Mouse (Mus musculus) erythroblast, embryonic 14.5 days (primary cell): ENCODE data around the gene Srl. TPM values are rescaled to one million over a fixed set of nuclear protein-coding genes. Genes with fewer than 3 reads are reported as not detected.
"Not testable (repeated sequence)": the region's sequence is repeated elsewhere in the genome, so short reads cannot be mapped to it uniquely, and the experiment has no call there.

Experiments
- H3K27me3 ChIP-seq: 2 replicates; pipeline ENCODE4 v1.6.1; 2012; ENCODE audit warnings: inconsistent platforms; ENCODE audit not compliant: control insufficient read depth
- H3K36me3 ChIP-seq: 2 replicates; pipeline ENCODE4 v1.6.1; 2012; ENCODE audit warnings: mild to moderate bottlenecking, inconsistent platforms; ENCODE audit not compliant: control insufficient read depth
- H3K4me1 ChIP-seq: 2 replicates; pipeline ENCODE4 v1.6.1; 2012; ENCODE audit warnings: inconsistent platforms; ENCODE audit not compliant: control insufficient read depth
- H3K4me3 ChIP-seq: replicated peaks from 2 replicates; pipeline ENCODE3; 2012; ENCODE audit warnings: moderate library complexity, mild to moderate bottlenecking, inconsistent platforms
- H3K9me3 ChIP-seq: 2 replicates; pipeline ENCODE4 v1.6.1; 2012; ENCODE audit warnings: low read length, inconsistent platforms, mixed read lengths; ENCODE audit not compliant: control insufficient read depth
- GATA1 ChIP-seq: IDR thresholded peaks from 2 replicates; pipeline ENCODE4 v1.6.1; 2012; ENCODE audit warnings: low read length, inconsistent platforms, mixed read lengths
- TAL1 ChIP-seq: IDR thresholded peaks from 3 replicates; pipeline ENCODE4 v1.6.1; 2012; ENCODE audit warnings: low read length, inconsistent platforms, mixed read lengths
- polyA plus RNA-seq: library from polyadenylated mRNA; stranded (reverse); fragments of >175 nt; gene quantifications from 2 replicates; pipeline ENCODE4 v1.2.3, GENCODE M21; 2012

The Srl gene
- polyA plus RNA-seq, result not detected in 2 replicates

GRCm38 (mm10) chr16:4541501-4542198, at the start of gene Srl:
Gene Srl (minus strand): TSS chr16:4541816.
- peaks cover 22% of the 10 kb centered on the region for H3K36me3 ChIP-seq
- peak within 1 kb of the TSS; percentile 64 for H3K4me3 ChIP-seq
- no peaks in the 10 kb centered on the region for H3K27me3 ChIP-seq
- TF ChIP-seq GATA1 (no peak), TAL1 (no peak)
- no peaks in the 10 kb centered on the region for H3K9me3 ChIP-seq
- peaks cover 35% of the 10 kb centered on the region for H3K4me1 ChIP-seq

DNA sequence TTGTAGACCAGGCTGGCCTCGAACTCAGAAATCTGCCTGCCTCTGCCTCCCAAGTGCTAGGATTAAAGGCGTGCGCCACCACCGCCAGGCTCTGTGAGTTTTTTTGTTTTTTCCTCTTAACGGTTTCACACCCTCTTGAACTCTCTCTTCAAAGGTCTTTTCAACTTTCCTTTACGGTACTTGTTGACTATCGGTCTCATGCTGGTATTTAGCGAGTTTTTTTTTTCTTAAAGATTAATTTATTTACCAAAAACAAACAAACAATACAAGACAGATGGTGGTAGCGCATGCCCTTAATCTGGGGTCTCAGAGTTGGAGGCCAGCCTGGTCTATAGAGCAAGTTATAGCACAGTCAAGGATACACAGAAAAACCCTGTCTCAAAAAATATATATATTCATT, 48.6 kb upstream of the Srl start:
- H3K36me3 ChIP-seq, result no peaks in the 10 kb centered on the region
- TF ChIP-seq TAL1, result no peak
- TF ChIP-seq GATA1, result no peak

GRCm38 (mm10) chr16:4587516-4588210, 46.0 kb upstream of the Srl start:
- no peak for TF ChIP-seq GATA1
- no peak for TF ChIP-seq TAL1
- H3K27me3 ChIP-seq, result peaks cover 21% of the 10 kb centered on the region

More for the DNA sequence above, 48.6 kb upstream of the Srl start:
- H3K4me1 ChIP-seq, result peaks cover 35% of the 10 kb centered on the region
- peaks cover 39% of the 10 kb centered on the region for H3K27me3 ChIP-seq
- no peaks in the 10 kb centered on the region; the same call in 1 of the 2 replicates for H3K9me3 ChIP-seq
- no peak overlapping the region for H3K4me3 ChIP-seq

GRCm38 (mm10) chr16:4586531-4587123, 45.0 kb upstream of the Srl start:
- peak overlapping the region; percentile 68 for H3K4me3 ChIP-seq
- H3K4me1 ChIP-seq, result peaks cover 43% of the 10 kb centered on the region
- peaks cover 12% of the 10 kb centered on the region for H3K27me3 ChIP-seq
- H3K9me3 ChIP-seq, result no peaks in the 10 kb centered on the region
- TF ChIP-seq TAL1 (no peak), GATA1 (no peak)
- no peaks in the 10 kb centered on the region for H3K36me3 ChIP-seq

More at GRCm38 (mm10) chr16:4587516-4588210, 46.0 kb upstream of the Srl start:
- Histone ChIP-seq H3K36me3 (no peaks in the 10 kb centered on the region), H3K4me1 (peaks cover 43% of the 10 kb centered on the region), H3K4me3 (peak overlapping the region; percentile 68), H3K9me3 (no peaks in the 10 kb centered on the region)

- Histone ChIP-seq H3K36me3 (no peaks in the 10 kb centered on the region), H3K27me3 (peaks cover 8% of the 10 kb centered on the region), H3K9me3 (no peaks in the 10 kb centered on the region), H3K4me1 (peaks cover 43% of the 10 kb centered on the region), H3K4me3 (peak overlapping the region; percentile 68)
- no peak for TF ChIP-seq TAL1
- no peak; the same call in 1 of the 2 replicates for TF ChIP-seq GATA1
These were observed 44.3 kb upstream of the Srl start for GRCm38 (mm10) chr16:4585642-4586530.

DNA sequence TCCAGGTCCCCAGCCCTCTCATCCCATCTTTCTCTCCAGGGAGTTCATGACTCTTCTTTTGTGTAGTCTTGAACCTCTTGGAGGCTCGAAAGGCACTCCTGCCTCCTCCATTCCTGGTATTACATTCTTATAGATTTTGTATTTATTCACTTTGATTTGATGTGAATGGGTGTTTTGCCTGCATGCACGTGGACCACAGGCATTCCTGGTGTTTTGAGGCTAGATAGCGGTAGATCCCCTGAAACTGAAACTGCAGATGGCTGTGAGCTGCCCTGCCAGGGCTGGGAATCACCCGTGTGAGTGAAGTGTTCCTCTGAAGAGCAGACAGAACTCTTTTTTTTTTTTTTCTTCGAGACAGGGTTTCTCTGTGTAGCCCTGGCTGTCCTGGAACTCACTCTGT, 42.8 kb upstream of the Srl start:
- no peak for TF ChIP-seq GATA1
- no peak for TF ChIP-seq TAL1
- Histone ChIP-seq H3K4me3 (no peak overlapping the region), H3K36me3 (no peaks in the 10 kb centered on the region), H3K4me1 (peaks cover 43% of the 10 kb centered on the region), H3K27me3 (peaks cover 8% of the 10 kb centered on the region), H3K9me3 (no peaks in the 10 kb centered on the region)

GRCm38 (mm10) chr16:4583807-4584206, 42.2 kb upstream of the Srl start:
- Histone ChIP-seq H3K27me3 (peaks cover 12% of the 10 kb centered on the region), H3K4me3 (no peak overlapping the region), H3K36me3 (no peaks in the 10 kb centered on the region), H3K4me1 (peaks cover 43% of the 10 kb centered on the region), H3K9me3 (no peaks in the 10 kb centered on the region)
- no peak for TF ChIP-seq TAL1
- TF ChIP-seq GATA1, result no peak

GRCm38 (mm10) chr16:4581179-4581578, 39.6 kb upstream of the Srl start:
- H3K9me3 ChIP-seq, result not testable (repeated sequence)
- H3K4me1 ChIP-seq, result peaks cover 20% of the 10 kb centered on the region

DNA sequence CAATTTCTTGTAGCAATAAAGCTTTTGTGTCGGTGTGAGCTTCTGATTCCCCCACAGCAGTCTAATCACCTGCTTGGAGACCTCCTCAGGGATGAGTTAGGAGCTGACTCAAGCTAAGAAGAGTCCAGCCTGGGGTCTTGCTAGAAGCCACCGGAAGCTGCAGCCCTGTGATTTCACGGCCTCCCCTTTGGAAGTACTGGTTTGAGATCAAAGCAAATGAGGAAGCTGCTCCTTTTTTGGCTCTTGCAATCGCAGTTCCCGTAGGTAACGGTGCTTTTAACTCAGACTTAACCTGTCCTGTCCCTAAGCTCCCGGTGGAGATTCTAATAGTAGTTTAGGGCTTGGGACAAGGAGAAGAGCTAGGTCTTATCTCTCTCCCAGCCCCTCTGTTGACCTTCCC, 37.0 kb upstream of the Srl start:
- H3K9me3 ChIP-seq, result no peaks in the 10 kb centered on the region
- no peak for TF ChIP-seq GATA1
- TF ChIP-seq TAL1, result no peak
- no peak overlapping the region for H3K4me3 ChIP-seq
- no peaks in the 10 kb centered on the region for H3K36me3 ChIP-seq
- peaks cover 8% of the 10 kb centered on the region for H3K27me3 ChIP-seq
- H3K4me1 ChIP-seq, result peaks cover under 1% of the 10 kb centered on the region

More at GRCm38 (mm10) chr16:4581179-4581578, 39.6 kb upstream of the Srl start:
- H3K27me3 ChIP-seq, result peaks cover 16% of the 10 kb centered on the region
- not testable (repeated sequence) for H3K36me3 ChIP-seq, H3K4me3 ChIP-seq
